Mouse (Mus musculus): ENCODE data around the gene Commd7. TPM values are rescaled to one million over a fixed set of nuclear protein-coding genes. Genes with fewer than 3 reads are reported as not detected.

Commd7 gene
- polyA plus RNA-seq, 1 experiment: 16.2 TPM

DNA sequence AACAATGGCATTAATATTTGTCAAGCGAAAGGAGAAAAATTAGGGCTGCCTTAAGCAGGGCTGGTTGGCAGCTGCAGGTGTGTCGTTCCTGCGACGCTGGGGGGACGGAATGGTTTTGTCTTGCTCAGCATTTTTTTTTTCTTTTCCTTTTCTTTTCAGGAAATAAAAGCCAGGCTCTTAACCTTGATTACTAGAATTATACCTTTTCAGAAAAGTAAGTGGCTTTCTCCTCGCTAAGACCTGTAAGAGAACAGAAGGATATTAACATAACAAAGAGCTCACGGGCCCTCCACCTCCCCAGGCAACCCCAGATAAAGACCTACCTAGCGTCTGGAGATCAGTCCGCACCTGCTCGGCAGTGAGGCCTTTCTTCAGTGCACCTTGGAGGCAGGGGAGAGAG, 10.1 kb downstream of the Commd7 start:
- H3K27ac ChIP-seq (ENCODE audit: insufficient read depth, low read depth, low read length): no peak overlapping the region
- H3K4me1 ChIP-seq (ENCODE audit: control insufficient read depth, insufficient read depth, insufficient read length, low read length): no peaks in the 10 kb centered on the region
- H3K4me3 ChIP-seq (ENCODE audit: low read depth, low read length): no peak overlapping the region
- TF ChIP-seq CTCF (IDR thresholded peaks at IDR 0.05; ENCODE audit: extremely low read depth, insufficient read length, insufficient replicate concordance, low read depth, low read length) (no peak), POLR2A (IDR thresholded peaks at IDR 0.05; ENCODE audit: low read depth, low read length) (no peak)
- H3K27me3 ChIP-seq (ENCODE audit: control insufficient read depth, insufficient read depth, low read length): no peaks in the 10 kb centered on the region
- H3K36me3 ChIP-seq (ENCODE audit: control insufficient read depth, insufficient read depth, low read length): peaks cover 77% of the 10 kb centered on the region
- 84% methylated on average over 10 of the region's 10 CpGs for WGBS

DNA sequence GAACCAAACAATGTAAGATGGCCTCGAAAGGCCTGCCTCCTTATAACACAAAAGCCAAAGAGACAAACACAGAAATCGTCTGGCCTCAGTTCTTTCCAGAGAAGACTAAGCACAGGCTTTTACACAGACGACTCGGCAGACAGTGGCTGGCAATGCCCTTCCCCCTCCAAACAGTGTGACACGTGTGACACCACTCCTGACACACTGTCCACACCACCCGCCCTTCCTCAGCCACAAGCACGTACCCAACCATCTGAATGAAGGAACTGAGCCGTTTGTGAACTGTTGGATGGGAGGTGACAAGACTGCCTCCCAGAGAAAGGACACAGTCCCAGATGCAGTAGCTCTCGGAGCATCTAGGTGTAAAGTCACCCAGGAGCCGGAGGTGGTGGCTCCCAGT, 13.7 kb downstream of the Commd7 start:
- peaks cover 62% of the 10 kb centered on the region for H3K36me3 ChIP-seq (ENCODE audit: control insufficient read depth, insufficient read depth, low read length)
- no peak overlapping the region for H3K4me3 ChIP-seq (ENCODE audit: low read depth, low read length)
- no peaks in the 10 kb centered on the region for H3K4me1 ChIP-seq (ENCODE audit: control insufficient read depth, insufficient read depth, insufficient read length, low read length)
- H3K27me3 ChIP-seq (ENCODE audit: control insufficient read depth, insufficient read depth, low read length): no peaks in the 10 kb centered on the region
- no peak for TF ChIP-seq POLR2A (IDR thresholded peaks at IDR 0.05; ENCODE audit: low read depth, low read length)
- TF ChIP-seq CTCF (IDR thresholded peaks at IDR 0.05; ENCODE audit: extremely low read depth, insufficient read length, insufficient replicate concordance, low read depth, low read length): no peak
- WGBS: 81% methylated on average over 10 of the region's 10 CpGs
- H3K27ac ChIP-seq (ENCODE audit: insufficient read depth, low read depth, low read length): no peak overlapping the region

DNA sequence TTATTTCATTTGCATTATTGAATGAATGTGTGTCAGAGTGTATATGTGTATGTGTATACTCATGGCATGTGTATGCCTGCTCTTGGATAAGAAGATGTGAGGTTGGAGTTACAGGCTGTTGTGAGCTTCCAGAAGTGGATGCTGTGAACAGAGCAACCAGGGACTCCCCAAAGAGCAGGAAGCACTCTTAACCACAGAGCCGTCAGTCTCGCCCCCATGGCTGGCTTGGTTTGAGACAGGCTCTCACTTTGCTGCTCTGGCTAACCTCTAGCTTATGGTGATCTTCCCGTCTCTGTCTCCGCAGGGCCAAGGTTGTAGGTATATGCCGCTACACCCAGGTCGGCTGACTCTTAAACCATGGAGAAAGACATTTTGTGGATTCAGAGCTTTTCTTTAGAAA, 14.1 kb downstream of the Commd7 start:
- WGBS: 86% methylated on average over 6 of the region's 6 CpGs
- H3K27ac ChIP-seq (ENCODE audit: insufficient read depth, low read depth, low read length): no peak overlapping the region
- H3K4me1 ChIP-seq (ENCODE audit: control insufficient read depth, insufficient read depth, insufficient read length, low read length): no peaks in the 10 kb centered on the region
- peaks cover 58% of the 10 kb centered on the region for H3K36me3 ChIP-seq (ENCODE audit: control insufficient read depth, insufficient read depth, low read length)
- H3K27me3 ChIP-seq (ENCODE audit: control insufficient read depth, insufficient read depth, low read length): no peaks in the 10 kb centered on the region
- H3K4me3 ChIP-seq (ENCODE audit: low read depth, low read length): no peak overlapping the region
- TF ChIP-seq CTCF (IDR thresholded peaks at IDR 0.05; ENCODE audit: extremely low read depth, insufficient read length, insufficient replicate concordance, low read depth, low read length): no peak
- TF ChIP-seq POLR2A (IDR thresholded peaks at IDR 0.05; ENCODE audit: low read depth, low read length): no peak

DNA sequence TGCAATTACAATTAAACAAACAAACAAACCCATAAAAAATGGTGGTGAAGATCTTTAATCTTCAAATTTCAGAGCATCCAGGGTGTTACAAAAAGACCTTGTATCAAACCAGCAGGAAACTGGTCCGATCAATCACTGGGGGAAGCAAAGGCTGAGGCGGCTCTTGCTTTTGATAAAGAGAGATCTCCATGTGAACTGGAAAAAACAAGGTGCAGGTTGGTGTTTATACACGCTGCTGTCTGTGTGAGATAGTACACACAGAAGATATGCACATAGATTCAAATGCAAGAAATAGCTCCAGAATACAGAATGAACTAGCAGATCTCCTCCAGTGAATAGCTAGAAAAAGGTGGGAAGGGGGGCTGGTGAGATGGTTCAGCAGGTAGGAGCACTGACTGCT, 15.7 kb downstream of the Commd7 start:
- H3K36me3 ChIP-seq (ENCODE audit: control insufficient read depth, insufficient read depth, low read length): peaks cover 45% of the 10 kb centered on the region
- no peaks in the 10 kb centered on the region for H3K27me3 ChIP-seq (ENCODE audit: control insufficient read depth, insufficient read depth, low read length)
- H3K27ac ChIP-seq (ENCODE audit: insufficient read depth, low read depth, low read length): no peak overlapping the region
- no peak overlapping the region for H3K4me3 ChIP-seq (ENCODE audit: low read depth, low read length)
- 90% methylated on average over 3 of the region's 3 CpGs for WGBS
- no peak for TF ChIP-seq POLR2A (IDR thresholded peaks at IDR 0.05; ENCODE audit: low read depth, low read length)
- no peak for TF ChIP-seq CTCF (IDR thresholded peaks at IDR 0.05; ENCODE audit: extremely low read depth, insufficient read length, insufficient replicate concordance, low read depth, low read length)
- H3K4me1 ChIP-seq (ENCODE audit: control insufficient read depth, insufficient read depth, insufficient read length, low read length): no peaks in the 10 kb centered on the region; the same call in 1 of the 2 replicates

DNA sequence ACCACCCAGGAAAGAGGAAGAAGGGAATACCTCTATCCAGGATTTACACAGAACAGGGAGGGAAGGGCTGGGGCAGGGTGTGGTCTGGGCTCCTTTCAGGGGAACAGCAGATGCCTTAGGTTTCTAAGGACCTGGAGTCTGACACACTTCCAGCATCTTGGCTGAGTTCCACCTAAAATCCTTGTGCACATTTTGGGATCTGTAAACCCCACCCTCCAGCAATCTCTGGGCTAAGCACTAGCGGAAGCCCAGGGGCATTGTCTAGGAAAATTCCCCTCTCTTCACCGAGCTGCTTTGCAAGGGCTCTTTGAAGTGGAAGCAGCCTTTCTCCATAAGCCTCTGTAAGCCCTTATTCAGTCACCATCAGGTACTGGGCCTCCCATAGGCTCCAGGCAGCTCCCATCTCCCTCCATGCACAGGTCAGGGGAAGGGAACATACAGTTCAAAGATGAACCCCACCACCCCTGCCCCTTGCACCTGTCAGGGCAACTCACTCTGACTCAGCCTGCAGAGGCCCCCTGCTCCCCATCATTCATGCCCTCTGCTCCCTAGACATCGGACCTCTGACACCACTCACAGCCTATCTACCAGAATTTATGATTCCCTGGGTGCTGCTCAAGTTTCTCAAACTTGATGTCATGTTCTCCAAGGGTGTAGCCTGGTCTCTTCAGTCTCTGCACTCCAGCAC, 19.8 kb downstream of the Commd7 start:
- 27% methylated on average over 3 of the region's 3 CpGs for WGBS
- TF ChIP-seq POLR2A (IDR thresholded peaks at IDR 0.05; ENCODE audit: low read depth, low read length) (no peak), CTCF (IDR thresholded peaks at IDR 0.05; ENCODE audit: extremely low read depth, insufficient read length, insufficient replicate concordance, low read depth, low read length) (no peak)
- H3K4me3 ChIP-seq (ENCODE audit: low read depth, low read length): no peak overlapping the region
- H3K36me3 ChIP-seq (ENCODE audit: control insufficient read depth, insufficient read depth, low read length): peaks cover 13% of the 10 kb centered on the region; the same call in 1 of the 2 replicates
- peaks cover 13% of the 10 kb centered on the region for H3K4me1 ChIP-seq (ENCODE audit: control insufficient read depth, insufficient read depth, insufficient read length, low read length)
- no peak overlapping the region for H3K27ac ChIP-seq (ENCODE audit: insufficient read depth, low read depth, low read length)
- H3K27me3 ChIP-seq (ENCODE audit: control insufficient read depth, insufficient read depth, low read length): no peaks in the 10 kb centered on the region

DNA sequence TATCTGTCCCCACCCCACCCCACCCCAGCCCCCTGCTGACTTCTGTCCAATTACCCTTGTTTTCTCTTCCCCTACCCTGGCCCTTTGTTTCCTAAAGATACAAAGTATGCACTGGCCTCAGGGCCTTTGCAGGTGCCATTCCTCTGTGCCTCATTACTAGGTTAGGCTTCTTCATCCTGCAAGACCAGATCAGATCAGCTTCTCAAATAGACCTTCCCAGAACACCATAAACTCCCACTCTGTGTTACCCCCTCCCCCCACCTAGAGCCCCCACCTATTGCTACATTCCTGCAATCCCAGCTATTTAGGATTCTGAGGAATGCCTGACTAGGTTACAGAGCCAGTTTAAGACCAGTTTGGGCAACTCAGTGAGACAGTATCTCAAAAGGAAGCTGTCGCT, 20.8 kb downstream of the Commd7 start:
- Histone ChIP-seq H3K27me3 (ENCODE audit: control insufficient read depth, insufficient read depth, low read length) (no peaks in the 10 kb centered on the region), H3K4me3 (ENCODE audit: low read depth, low read length) (no peak overlapping the region), H3K36me3 (ENCODE audit: control insufficient read depth, insufficient read depth, low read length) (peaks cover 6% of the 10 kb centered on the region; the same call in 1 of the 2 replicates), H3K4me1 (ENCODE audit: control insufficient read depth, insufficient read depth, insufficient read length, low read length) (peaks cover 22% of the 10 kb centered on the region), H3K27ac (ENCODE audit: insufficient read depth, low read depth, low read length) (no peak overlapping the region)
- 95% methylated on average over 1 of the region's 1 CpGs for WGBS
- TF ChIP-seq CTCF (IDR thresholded peaks at IDR 0.05; ENCODE audit: extremely low read depth, insufficient read length, insufficient replicate concordance, low read depth, low read length): no peak
- TF ChIP-seq POLR2A (IDR thresholded peaks at IDR 0.05; ENCODE audit: low read depth, low read length): no peak

DNA sequence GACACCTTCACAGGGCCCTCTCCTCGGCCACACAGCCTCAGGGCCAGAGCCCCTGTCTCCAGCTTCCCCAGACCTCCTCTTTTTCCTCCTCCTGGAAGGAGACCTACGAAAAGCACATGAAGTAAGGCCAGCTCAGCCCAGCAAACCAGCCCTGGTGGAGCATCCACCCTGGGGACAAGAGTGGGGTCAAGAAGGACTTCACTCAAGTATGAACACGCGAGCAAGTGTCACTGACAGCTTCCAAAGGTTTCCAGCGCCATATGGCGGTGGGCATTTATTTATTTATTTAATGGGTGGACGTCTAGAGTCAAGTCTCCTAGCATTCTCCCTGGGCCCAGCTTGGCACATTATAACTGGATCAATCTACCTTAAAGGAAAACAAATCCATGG, 21.3 kb downstream of the Commd7 start:
- no peak for TF ChIP-seq CTCF (IDR thresholded peaks at IDR 0.05; ENCODE audit: extremely low read depth, insufficient read length, insufficient replicate concordance, low read depth, low read length)
- TF ChIP-seq POLR2A (IDR thresholded peaks at IDR 0.05; ENCODE audit: low read depth, low read length): no peak
- no peaks in the 10 kb centered on the region for H3K27me3 ChIP-seq (ENCODE audit: control insufficient read depth, insufficient read depth, low read length)
- H3K4me1 ChIP-seq (ENCODE audit: control insufficient read depth, insufficient read depth, insufficient read length, low read length): peaks cover 27% of the 10 kb centered on the region
- H3K27ac ChIP-seq (ENCODE audit: insufficient read depth, low read depth, low read length): no peak overlapping the region
- H3K4me3 ChIP-seq (ENCODE audit: low read depth, low read length): no peak overlapping the region
- peaks cover 5% of the 10 kb centered on the region; the same call in 1 of the 2 replicates for H3K36me3 ChIP-seq (ENCODE audit: control insufficient read depth, insufficient read depth, low read length)
- WGBS: 82% methylated on average over 7 of the region's 7 CpGs

Data from small intestine, adult 2 months (tissue).